Mouse (Mus musculus) limb, embryonic 14.5 days (tissue): ENCODE data around the gene Hspa1a. TPM values are rescaled to one million over a fixed set of nuclear protein-coding genes. Genes with fewer than 3 reads are reported as not detected.

Experiments
- ATAC-seq: fragments of 200-750 bp; cut with Nextera tagmentation; 2 replicates; pipeline ENCODE4 v1.8.0; 2017; ENCODE audit warnings: low read depth, moderate number of reproducible peaks, moderate TSS enrichment; ENCODE audit not compliant: low FRiP score
- DNase-seq: peaks from one replicate; pipeline ENCODE4 v3.0.0-alpha.2; 2015; ENCODE audit warnings: low spot score
- H3K27ac ChIP-seq: fragments of 300-500 bp; sonication (generic); replicated peaks from 2 replicates; pipeline ENCODE4 v1.5.1; 2014; ENCODE audit warnings: low read depth, mild to moderate bottlenecking, low read length, moderate library complexity, mixed read lengths
- H3K27me3 ChIP-seq: fragments of 300-500 bp; sonication (generic); 2 replicates; pipeline ENCODE4 v1.6.1; 2014; ENCODE audit warnings: low read length, mixed read lengths; ENCODE audit not compliant: control insufficient read depth, insufficient read depth
- H3K36me3 ChIP-seq: fragments of 300-500 bp; sonication (generic); 2 replicates; pipeline ENCODE4 v1.6.1; 2014; ENCODE audit warnings: mild to moderate bottlenecking, low read length, moderate library complexity, mixed read lengths; ENCODE audit not compliant: control insufficient read depth, insufficient read depth
- H3K4me1 ChIP-seq: fragments of 300-500 bp; sonication (generic); 2 replicates; pipeline ENCODE4 v1.6.1; 2014; ENCODE audit warnings: antibody characterized with exemption, low read length, mixed read lengths; ENCODE audit not compliant: control insufficient read depth, insufficient read depth
- H3K4me2 ChIP-seq: fragments of 300-500 bp; sonication (generic); replicated peaks from 2 replicates; pipeline ENCODE4 v1.6.1; 2014; ENCODE audit warnings: low read depth, mild to moderate bottlenecking, low read length, moderate library complexity; ENCODE audit not compliant: severe bottlenecking
- H3K4me3 ChIP-seq: fragments of 300-500 bp; sonication (generic); replicated peaks from 2 replicates; pipeline ENCODE4 v1.5.1; 2014; ENCODE audit warnings: low read length
- H3K9ac ChIP-seq: fragments of 300-500 bp; sonication (generic); 2 replicates; pipeline ENCODE4 v1.6.1; 2014; ENCODE audit warnings: mild to moderate bottlenecking, low read depth, low read length, moderate library complexity; ENCODE audit not compliant: severe bottlenecking
- H3K9me3 ChIP-seq: fragments of 300-500 bp; sonication (generic); 2 replicates; pipeline ENCODE4 v1.6.1; 2016; ENCODE audit warnings: low read length; ENCODE audit not compliant: control insufficient read depth
- POLR2A ChIP-seq: fragments of 200-500 bp; IDR thresholded peaks from 2 replicates; pipeline ENCODE4 v1.8.0; 2012; ENCODE audit warnings: inconsistent platforms, mild to moderate bottlenecking, moderate library complexity, borderline replicate concordance; ENCODE audit not compliant: insufficient read depth, insufficient read length; ENCODE audit errors: extremely low read depth
- WGBS: fragments of 180-500 bp; shearing (Covaris S2); extraction: QIAGEN DNeasy Blood & Tissue Kit; methylation state at CpG from one replicate; pipeline ENCODE4 v1.1.7; 2014; 5-methylcytosine and 5-hydroxymethylcytosine counted together
- polyA plus RNA-seq, 2 experiments: library from polyadenylated mRNA; depleted of rRNA in 1 of 2; stranded (reverse) in 1 of 2; unstranded in 1 of 2; fragments of >200 nt; fragmentation: Nextera tagmentation in 1 of 2; extraction: Ambion mirVana in 1 of 2; gene quantifications; 2 replicates each; pipeline versions ENCODE4 v1.2.1 to v1.2.3; 2012 to 2014

Gene Hspa1a
- polyA plus RNA-seq, 2 experiments, result 7.1 to 9.5 TPM

DNA sequence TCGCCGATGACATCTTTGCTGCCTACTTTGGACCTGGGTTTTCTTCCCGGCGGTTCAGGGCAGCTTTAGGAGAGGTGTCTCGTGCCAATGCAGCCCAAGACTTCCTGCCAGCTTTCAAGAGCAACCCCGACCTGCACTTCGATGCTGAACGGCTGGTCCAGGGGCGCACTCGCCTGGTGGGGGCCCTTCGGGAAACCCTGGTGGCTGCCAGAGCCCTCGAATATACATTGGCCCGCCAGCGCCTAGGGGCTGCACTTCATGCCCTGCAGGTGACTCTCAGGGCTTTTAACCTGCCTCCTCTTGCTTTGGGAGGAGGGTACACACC, 45.7 kb upstream of the Hspa1a start:
- H3K4me1 ChIP-seq, result peaks cover 5% of the 10 kb centered on the region; the same call in 1 of the 2 replicates
- no peaks in the 10 kb centered on the region for H3K27me3 ChIP-seq
- TF ChIP-seq POLR2A, result no peak
- H3K9me3 ChIP-seq, result no peaks in the 10 kb centered on the region
- 81% methylated on average over 14 of the region's 14 CpGs for WGBS
- no peak overlapping the region for H3K9ac ChIP-seq
- peaks cover 45% of the 10 kb centered on the region for H3K36me3 ChIP-seq
- DNase-seq (no peak), ATAC-seq (no peak)
- no peak overlapping the region for H3K4me2 ChIP-seq
- H3K27ac ChIP-seq, result no peak overlapping the region
- no peak overlapping the region for H3K4me3 ChIP-seq

DNA sequence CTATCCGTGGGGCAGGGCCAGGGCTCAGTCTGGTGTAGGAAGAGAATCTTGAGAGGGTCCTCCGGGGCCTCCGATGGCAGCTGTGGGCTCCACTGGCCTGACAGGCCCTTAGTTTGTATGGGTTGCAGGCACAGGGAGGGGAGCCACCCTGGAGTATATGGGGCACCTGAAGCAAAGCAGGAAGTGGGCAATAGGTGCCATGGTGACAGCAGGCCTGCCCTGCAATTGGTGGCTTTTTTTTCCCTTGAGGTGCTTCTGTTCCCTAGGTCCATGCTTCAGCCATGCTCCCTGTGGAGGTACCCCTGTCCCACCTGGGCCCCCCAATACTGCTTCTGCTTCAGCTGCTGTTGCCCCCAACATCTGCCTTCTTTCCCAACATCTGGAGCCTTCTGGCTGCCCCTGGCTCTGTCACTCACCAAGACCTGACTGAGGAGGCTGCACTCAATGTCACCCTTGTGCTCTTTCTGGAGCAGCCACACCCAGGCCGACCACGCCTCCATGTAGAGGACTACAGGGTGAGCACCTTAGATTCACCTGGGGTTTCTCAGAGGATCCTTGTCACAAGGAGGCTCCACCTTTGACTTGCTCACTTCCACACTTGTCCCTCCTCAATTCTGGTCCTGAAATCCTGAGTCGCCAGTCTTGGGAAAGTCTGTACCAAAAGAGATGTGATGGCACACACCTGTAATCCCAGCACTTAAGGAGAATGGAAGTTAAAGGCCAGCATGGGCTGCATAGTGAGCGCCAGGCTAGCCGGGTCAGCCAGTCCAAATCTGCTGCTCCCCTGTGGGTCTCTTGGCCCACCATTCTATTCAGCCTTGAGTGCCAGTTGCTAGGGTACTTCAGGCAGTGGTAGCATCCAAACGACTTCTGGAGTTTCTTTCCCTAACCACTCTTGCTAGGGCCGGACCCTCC, 45.1 kb upstream of the Hspa1a start:
- peaks cover 5% of the 10 kb centered on the region; the same call in 1 of the 2 replicates for H3K4me1 ChIP-seq
- H3K27me3 ChIP-seq, result no peaks in the 10 kb centered on the region
- ATAC-seq (no peak), DNase-seq (no peak)
- H3K4me2 ChIP-seq, result no peak overlapping the region
- TF ChIP-seq POLR2A, result no peak
- H3K9me3 ChIP-seq, result no peaks in the 10 kb centered on the region
- no peak overlapping the region for H3K27ac ChIP-seq
- peaks cover 51% of the 10 kb centered on the region for H3K36me3 ChIP-seq
- H3K4me3 ChIP-seq, result no peak overlapping the region
- 86% methylated on average over 10 of the region's 10 CpGs for WGBS
- H3K9ac ChIP-seq, result peak overlapping the region; percentile 12; the same call in 1 of the 2 replicates

DNA sequence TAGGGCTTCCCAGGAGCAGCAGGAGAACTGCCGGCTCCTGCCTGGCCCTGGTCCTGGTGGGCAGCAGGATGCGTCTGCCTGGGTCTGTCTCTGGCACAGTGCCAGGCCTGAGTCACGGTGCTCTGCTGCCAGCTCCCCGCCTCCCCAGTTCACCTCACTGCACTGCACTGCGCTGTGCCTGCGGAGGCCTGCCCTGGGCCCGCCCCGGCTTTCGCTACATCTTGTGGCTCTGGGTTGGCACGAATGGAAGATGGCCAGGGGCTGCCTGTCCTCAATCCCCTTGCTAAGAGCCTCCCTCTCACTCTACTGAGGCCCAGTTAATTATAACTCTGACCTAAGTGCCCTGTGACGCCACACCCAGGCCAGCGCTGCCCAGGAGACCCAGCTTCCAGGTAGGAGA, 44.4 kb upstream of the Hspa1a start, which contains the start of gene Vwa7:
TSS of gene Vwa7 (plus strand) at position 204 of the 400 bp plus-strand sequence.
- ATAC-seq (no peak), DNase-seq (no peak)
- Histone ChIP-seq H3K4me3 (no peak within 1 kb of the TSS), H3K4me2 (no peak within 1 kb of the TSS), H3K9me3 (no peaks in the 10 kb centered on the region), H3K27me3 (no peaks in the 10 kb centered on the region), H3K9ac (peak within 1 kb of the TSS; percentile 12; the same call in 1 of the 2 replicates), H3K36me3 (peaks cover 58% of the 10 kb centered on the region), H3K27ac (no peak within 1 kb of the TSS), H3K4me1 (peaks cover 2% of the 10 kb centered on the region; the same call in 1 of the 2 replicates)
- no peak for TF ChIP-seq POLR2A
- 55% methylated on average over 12 of the region's 12 CpGs for WGBS

DNA sequence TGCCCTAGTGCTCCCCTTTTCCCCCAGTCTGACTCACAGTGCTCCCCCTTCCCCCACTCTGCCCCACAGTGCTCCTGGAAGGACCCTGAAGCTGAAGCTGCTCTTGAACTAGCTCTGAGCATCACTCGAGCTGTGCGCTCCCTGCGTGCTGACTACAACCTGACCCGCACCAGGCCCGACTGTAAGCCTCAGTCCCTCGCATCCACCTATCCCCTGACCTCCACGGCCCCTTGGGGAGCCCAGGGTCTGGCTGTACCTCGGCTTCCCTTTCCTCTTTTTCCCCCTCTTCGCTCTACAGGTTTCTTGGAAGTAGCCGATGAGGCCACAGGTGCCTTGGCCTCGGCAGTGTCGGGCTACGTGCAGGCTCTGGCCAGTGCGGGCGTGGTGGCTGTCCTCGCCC, 43.3 kb upstream of the Hspa1a start:
- ATAC-seq, result no peak
- WGBS, result 91% methylated on average over 16 of the region's 16 CpGs
- H3K9ac ChIP-seq, result no peak overlapping the region

DNA sequence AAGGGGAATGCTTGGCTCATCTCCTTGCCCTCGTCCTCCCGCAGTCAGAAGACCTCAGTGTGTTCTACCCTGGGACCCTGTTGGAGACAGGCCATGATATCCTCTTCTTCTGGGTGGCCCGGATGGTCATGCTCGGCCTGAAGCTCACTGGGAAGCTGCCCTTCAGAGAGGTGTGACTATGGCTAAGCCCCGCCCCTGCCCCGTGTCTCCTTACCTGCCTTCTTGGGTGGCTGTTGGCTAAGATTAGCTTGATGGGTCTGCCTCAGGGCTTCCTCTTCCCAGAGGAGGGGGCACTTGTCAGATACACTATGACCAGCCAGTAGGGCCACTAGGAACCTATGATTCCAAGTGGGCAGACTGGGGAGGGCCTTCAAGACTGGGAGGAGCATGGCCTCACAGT, 41.3 kb upstream of the Hspa1a start:
- Histone ChIP-seq H3K4me2 (no peak overlapping the region), H3K9ac (no peak overlapping the region), H3K27me3 (no peaks in the 10 kb centered on the region), H3K9me3 (no peaks in the 10 kb centered on the region), H3K36me3 (peaks cover 87% of the 10 kb centered on the region), H3K4me1 (no peaks in the 10 kb centered on the region), H3K4me3 (no peak overlapping the region), H3K27ac (no peak overlapping the region)
- TF ChIP-seq POLR2A, result no peak
- ATAC-seq, result no peak
- DNase-seq, result no peak
- 89% methylated on average over 6 of the region's 6 CpGs for WGBS

More for the DNA sequence above, 43.3 kb upstream of the Hspa1a start:
- no peaks in the 10 kb centered on the region for H3K9me3 ChIP-seq
- no peaks in the 10 kb centered on the region for H3K4me1 ChIP-seq
- peaks cover 69% of the 10 kb centered on the region for H3K36me3 ChIP-seq
- no peaks in the 10 kb centered on the region for H3K27me3 ChIP-seq
- no peak overlapping the region for H3K4me2 ChIP-seq
- no peak for TF ChIP-seq POLR2A
- no peak for DNase-seq
- H3K4me3 ChIP-seq, result no peak overlapping the region
- no peak overlapping the region for H3K27ac ChIP-seq
